Mouse (Mus musculus) brain, adult 2 months (tissue): ENCODE measurements around the gene Aif1l.

Source experiments
- DNase-seq: peaks from one replicate; pipeline ENCODE4 v3.0.0; 2011; ENCODE audit warnings: low read depth, low spot score

Gene Aif1l

GRCm38 (mm10) chr2:31952236-31952635 lies 2.3 kb downstream of the Aif1l start:
- peak; percentile 45 for DNase-seq

GRCm38 (mm10) chr2:31952725-31953124 lies 2.8 kb downstream of the Aif1l start:
- no peak for DNase-seq

GRCm38 (mm10) chr2:31953687-31954086 lies 3.7 kb downstream of the Aif1l start:
- no peak for DNase-seq

- DNase-seq: peak; percentile 55
Observed at GRCm38 (mm10) chr2:31954779-31955181, 4.8 kb downstream of the Aif1l start.

GRCm38 (mm10) chr2:31955686-31956085 lies 5.7 kb downstream of the Aif1l start:
- DNase-seq: no peak

- DNase-seq: no peak
Observed at GRCm38 (mm10) chr2:31957211-31957610, 7.3 kb downstream of the Aif1l start.

- no peak for DNase-seq
Observed at GRCm38 (mm10) chr2:31960986-31961385, 11.0 kb downstream of the Aif1l start.

- no peak for DNase-seq
Observed at GRCm38 (mm10) chr2:31961791-31962222, 11.9 kb downstream of the Aif1l start.

- peak; percentile 93 for DNase-seq
Observed at GRCm38 (mm10) chr2:31962501-31963224, 12.7 kb downstream of the Aif1l start.

- peak; percentile 75 for DNase-seq
Observed at GRCm38 (mm10) chr2:31963491-31963890, 13.6 kb downstream of the Aif1l start.

GRCm38 (mm10) chr2:31964191-31964590 lies 14.3 kb downstream of the Aif1l start:
- DNase-seq: no peak

GRCm38 (mm10) chr2:31965110-31965509 lies 15.2 kb downstream of the Aif1l start:
- peak; percentile 37 for DNase-seq

GRCm38 (mm10) chr2:31966801-31967200 lies 16.9 kb downstream of the Aif1l start:
- DNase-seq: no peak

GRCm38 (mm10) chr2:31972589-31972988 lies 22.6 kb downstream of the Aif1l start:
- no peak for DNase-seq

- DNase-seq: peak; percentile 100
Observed at GRCm38 (mm10) chr2:31974141-31974808, 24.3 kb downstream of the Aif1l start, which contains the start of gene Nup214. TSS of gene Nup214 (plus strand) at chr2:31974436.

- DNase-seq: no peak
Observed at GRCm38 (mm10) chr2:31974809-31975371, 25.0 kb downstream of the Aif1l start.

- DNase-seq: no peak
Observed at GRCm38 (mm10) chr2:31987774-31988173, 37.8 kb downstream of the Aif1l start.

GRCm38 (mm10) chr2:31990961-31991360 lies 41.0 kb downstream of the Aif1l start:
- no peak for DNase-seq

- DNase-seq: no peak
Observed at GRCm38 (mm10) chr2:31994896-31995295, 45.0 kb downstream of the Aif1l start.

- DNase-seq: peak; percentile 92
Observed at GRCm38 (mm10) chr2:31996060-31996459, 46.1 kb downstream of the Aif1l start.

- no peak for DNase-seq
Observed at GRCm38 (mm10) chr2:31997539-31997938, 47.6 kb downstream of the Aif1l start.

GRCm38 (mm10) chr2:31998443-31998842 lies 48.5 kb downstream of the Aif1l start:
- DNase-seq: no peak

GRCm38 (mm10) chr2:32008311-32008710 lies 58.4 kb downstream of the Aif1l start:
- no peak for DNase-seq
